Mouse (Mus musculus) intestine, postnatal 0 days (tissue): ENCODE results near the gene Fam13c. TPM values are rescaled to one million over a fixed set of nuclear protein-coding genes. Genes with fewer than 3 reads are reported as not detected.

Source experiments
- ATAC-seq: fragments of 200-750 bp; cut with Nextera tagmentation; 2 replicates; pipeline ENCODE4 v1.8.0; 2017; ENCODE audit warnings: mild to moderate bottlenecking, moderate TSS enrichment, moderate library complexity
- H3K27ac ChIP-seq: fragments of 300-500 bp; sonication (generic); 2 replicates; pipeline ENCODE4 v1.5.1; 2014; ENCODE audit warnings: mild to moderate bottlenecking, low read depth, low read length, moderate library complexity
- H3K27me3 ChIP-seq: fragments of 300-500 bp; sonication (generic); replicated peaks from 2 replicates; pipeline ENCODE4 v1.6.1; 2014; ENCODE audit warnings: low read length, mixed read lengths; ENCODE audit not compliant: control insufficient read depth, insufficient read depth
- H3K36me3 ChIP-seq: fragments of 300-500 bp; sonication (generic); 2 replicates; pipeline ENCODE4 v1.6.1; 2014; ENCODE audit warnings: mild to moderate bottlenecking, moderate library complexity; ENCODE audit not compliant: control insufficient read depth, insufficient read depth
- H3K4me1 ChIP-seq: fragments of 300-500 bp; sonication (generic); replicated peaks from 2 replicates; pipeline ENCODE4 v1.6.1; 2014; ENCODE audit warnings: antibody characterized with exemption, low read length, mixed read lengths; ENCODE audit not compliant: control insufficient read depth, insufficient read depth
- H3K4me2 ChIP-seq: fragments of 300-500 bp; sonication (generic); replicated peaks from 2 replicates; pipeline ENCODE4 v1.6.1; 2014; ENCODE audit warnings: low read depth, mild to moderate bottlenecking, moderate library complexity
- H3K4me3 ChIP-seq: fragments of 300-500 bp; sonication (generic); 2 replicates; pipeline ENCODE4 v1.5.1; 2014; ENCODE audit warnings: low read depth, low read length
- H3K9ac ChIP-seq: fragments of 300-500 bp; sonication (generic); 2 replicates; pipeline ENCODE4 v1.6.1; 2014; ENCODE audit warnings: mild to moderate bottlenecking, low read depth, low read length
- H3K9me3 ChIP-seq: fragments of 300-500 bp; sonication (generic); 2 replicates; pipeline ENCODE4 v1.6.1; 2016; ENCODE audit warnings: mixed run types; ENCODE audit not compliant: control insufficient read depth
- CTCF ChIP-seq: sonication (generic); IDR thresholded peaks from 2 replicates; pipeline ENCODE4 v1.5.1; 2016; ENCODE audit warnings: low read depth, mild to moderate bottlenecking, control low read depth, antibody characterized with exemption, moderate library complexity
- WGBS: fragments of 180-500 bp; shearing (Covaris S2); extraction: QIAGEN DNeasy Blood & Tissue Kit; methylation state at CpG from one replicate; pipeline ENCODE4 v1.1.7; 2014; 5-methylcytosine and 5-hydroxymethylcytosine counted together
- polyA plus RNA-seq: library from polyadenylated mRNA; unstranded; fragments of >200 nt; fragmentation: Nextera tagmentation; extraction: Ambion mirVana; gene quantifications from 2 replicates; pipeline ENCODE4 v1.2.1, GENCODE M21; 2015

Fam13c gene
- polyA plus RNA-seq, 1 experiment from 2014 or later, result 2.9 TPM

DNA sequence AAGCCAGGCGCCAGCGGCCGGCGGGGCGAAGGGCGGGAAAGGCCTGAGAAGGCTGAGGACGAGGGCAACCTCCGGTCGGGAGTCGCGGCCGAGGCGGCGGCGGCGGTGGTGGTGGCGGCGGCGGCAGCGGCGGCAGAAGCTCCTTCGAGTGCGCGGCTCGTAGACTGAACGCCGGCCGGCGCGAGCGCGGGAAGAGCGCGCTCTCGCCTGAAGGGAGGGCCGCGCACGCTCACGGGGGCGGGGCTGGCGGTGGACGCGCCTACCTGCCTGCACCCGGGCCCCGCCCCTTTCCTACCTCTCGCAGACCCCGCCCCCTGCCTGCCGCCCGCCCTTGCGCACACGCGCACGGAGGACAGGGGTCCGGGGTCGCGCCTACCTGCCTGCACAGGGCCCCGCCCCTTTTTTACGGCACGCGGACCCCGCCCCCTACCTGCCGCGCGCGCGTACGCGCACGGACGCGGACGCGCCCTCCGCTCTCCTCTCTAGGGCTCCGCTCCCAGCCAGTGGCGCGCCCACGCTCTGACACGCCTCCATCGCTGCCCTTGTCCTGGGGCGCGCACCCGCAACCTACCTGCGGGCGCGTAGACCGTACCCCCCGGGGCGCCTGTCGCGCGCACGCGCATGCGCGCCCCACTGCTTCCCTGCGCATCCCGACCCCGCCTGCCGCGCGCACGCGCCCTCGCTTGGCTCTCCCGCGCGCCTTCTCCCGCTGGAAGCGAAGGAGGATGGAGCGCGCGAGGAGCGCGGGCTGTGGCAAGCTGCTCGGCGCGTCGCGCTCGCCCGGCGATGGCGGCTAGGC lies 159.0 kb downstream of the Fam13c start:
- TF ChIP-seq CTCF, result peak; percentile 18; the same call in 1 of the 2 replicates
- under 1% methylated on average over 113 of the region's 124 CpGs for WGBS
- no peaks in the 10 kb centered on the region for H3K9me3 ChIP-seq
- H3K4me2 ChIP-seq, result peak overlapping the region; percentile 94
- peak overlapping the region; percentile 58 for H3K4me3 ChIP-seq
- peaks cover 4% of the 10 kb centered on the region; the same call in 1 of the 2 replicates for H3K4me1 ChIP-seq
- no peak overlapping the region for H3K27ac ChIP-seq
- H3K27me3 ChIP-seq, result peaks cover 23% of the 10 kb centered on the region
- H3K9ac ChIP-seq, result no peak overlapping the region
- ATAC-seq, result peak; percentile 97
- H3K36me3 ChIP-seq, result no peaks in the 10 kb centered on the region

DNA sequence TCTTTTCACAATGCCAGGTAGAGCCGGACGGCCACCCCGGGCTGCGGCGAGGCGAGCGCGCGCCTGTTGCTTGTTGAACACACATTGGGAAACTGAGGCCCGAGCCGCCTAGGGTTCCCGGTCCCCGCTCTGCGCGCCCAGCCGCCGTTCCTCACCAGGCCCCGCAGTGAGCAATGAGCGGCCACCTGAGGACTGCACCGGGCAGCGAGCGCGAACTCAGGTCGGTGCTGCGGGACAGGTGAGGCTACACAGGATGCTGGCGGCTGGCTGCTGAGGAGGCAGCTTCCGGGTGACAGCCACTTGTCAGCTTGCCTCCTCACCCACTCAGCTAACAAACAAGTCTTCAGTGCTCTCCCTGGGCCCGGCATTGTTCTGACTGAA lies 159.6 kb downstream of the Fam13c start:
- ATAC-seq, result peak; percentile 14; the same call in 1 of the 2 replicates
- peak overlapping the region; percentile 58 for H3K4me3 ChIP-seq
- peaks cover 4% of the 10 kb centered on the region; the same call in 1 of the 2 replicates for H3K4me1 ChIP-seq
- H3K9ac ChIP-seq, result no peak overlapping the region
- H3K36me3 ChIP-seq, result no peaks in the 10 kb centered on the region
- H3K4me2 ChIP-seq, result peak overlapping the region; percentile 94
- no peaks in the 10 kb centered on the region for H3K9me3 ChIP-seq
- WGBS, result 1% methylated on average over 28 of the region's 28 CpGs
- no peak for TF ChIP-seq CTCF
- no peak overlapping the region for H3K27ac ChIP-seq
- H3K27me3 ChIP-seq, result peaks cover 23% of the 10 kb centered on the region

Other genes with a start within 250 kb of the Fam13c start
- not detected in 2 replicates for gene Mrln, start 235.8 kb upstream of the Fam13c start, polyA plus RNA-seq
- 0.52 and 0.78 TPM in 2 replicates for gene Slc16a9, start 195.4 kb upstream of the Fam13c start, polyA plus RNA-seq
- gene Phyhipl, start 215.5 kb downstream of the Fam13c start, polyA plus RNA-seq, result 1.6 and 1.8 TPM in 2 replicates